Mouse (Mus musculus) G1E (cell line): ENCODE measurements around the gene Gdi2.
"Not testable (repeated sequence)": the region's sequence is repeated elsewhere in the genome, so short reads cannot be mapped to it uniquely, and the experiment has no call there.

Experiments
- CTCF ChIP-seq: IDR thresholded peaks from 2 replicates; pipeline ENCODE4 v1.5.1; 2012; ENCODE audit warnings: low read depth, low read length, inconsistent platforms, mixed read lengths
- GATA1 ChIP-seq: IDR thresholded peaks from 2 replicates; pipeline ENCODE4 v1.6.1; 2012; ENCODE audit warnings: borderline replicate concordance, low read length, inconsistent platforms, mixed read lengths
- GATA2 ChIP-seq: IDR thresholded peaks from 2 replicates; pipeline ENCODE4 v1.6.1; 2012; ENCODE audit warnings: low read depth, low read length, inconsistent platforms, borderline replicate concordance
- TAL1 ChIP-seq: conservative IDR thresholded peaks from 2 replicates; pipeline ENCODE4 v1.6.1; 2012; ENCODE audit warnings: low read depth, low read length, inconsistent platforms, mixed read lengths

DNA sequence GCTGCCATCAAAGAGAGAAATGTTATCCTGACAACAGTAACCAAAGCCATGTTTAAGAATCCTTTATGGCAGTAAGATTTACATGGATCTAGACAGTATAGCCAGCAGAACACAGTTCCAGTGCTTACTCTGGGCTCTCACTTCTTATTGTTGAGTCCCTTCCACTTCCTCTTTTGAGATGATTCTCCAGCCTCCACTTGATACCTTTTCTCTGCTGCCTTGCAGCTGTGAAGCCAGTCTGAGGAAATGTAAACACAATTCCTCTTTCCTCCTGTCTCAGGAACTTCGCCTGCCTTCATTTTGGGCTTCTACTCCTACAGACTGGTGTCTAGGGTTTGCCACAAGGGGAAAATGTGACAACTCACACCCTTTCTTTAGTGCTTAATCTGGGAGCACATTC, 17.9 kb upstream of the Gdi2 start:
- not testable (repeated sequence) for TF ChIP-seq CTCF, GATA1, GATA2, TAL1
